Mouse (Mus musculus): ENCODE data around the gene Aox3. TPM values are rescaled to one million over a fixed set of nuclear protein-coding genes. Genes with fewer than 3 reads are reported as not detected.
A peak's percentile ranks its signal among the peaks of the same experiment; 100 is the strongest.

Aox3 gene
- polyA plus RNA-seq, 1 experiment = not detected

GRCm38 (mm10) chr1:58215956-58216532 is 103.1 kb downstream of the Aox3 start:
- no peak overlapping the region for H3K4me3 ChIP-seq (ENCODE audit: insufficient read depth, low read length)
- TF ChIP-seq POLR2A (IDR thresholded peaks at IDR 0.05; ENCODE audit: borderline replicate concordance, low read depth, low read length) (no peak), CTCF (IDR thresholded peaks at IDR 0.05; ENCODE audit: low read depth, low read length) (no peak)
- H3K4me1 ChIP-seq (ENCODE audit: control insufficient read depth, insufficient read depth, low read length) = peaks cover 2% of the 10 kb centered on the region; the same call in 1 of the 2 replicates
- no peak overlapping the region for H3K27ac ChIP-seq (ENCODE audit: insufficient read depth, low read depth, low read length)

GRCm38 (mm10) chr1:58221070-58221469 is 108.1 kb downstream of the Aox3 start:
- Histone ChIP-seq H3K27ac (ENCODE audit: insufficient read depth, low read depth, low read length) (no peak overlapping the region), H3K4me1 (ENCODE audit: control insufficient read depth, insufficient read depth, low read length) (peaks cover 2% of the 10 kb centered on the region; the same call in 1 of the 2 replicates), H3K4me3 (ENCODE audit: insufficient read depth, low read length) (no peak overlapping the region)
- TF ChIP-seq POLR2A (IDR thresholded peaks at IDR 0.05; ENCODE audit: borderline replicate concordance, low read depth, low read length) = no peak
- no peak for TF ChIP-seq CTCF (IDR thresholded peaks at IDR 0.05; ENCODE audit: low read depth, low read length)

- H3K4me3 ChIP-seq (ENCODE audit: insufficient read depth, low read length) = no peak overlapping the region
- TF ChIP-seq CTCF (IDR thresholded peaks at IDR 0.05; ENCODE audit: low read depth, low read length) (no peak), POLR2A (IDR thresholded peaks at IDR 0.05; ENCODE audit: borderline replicate concordance, low read depth, low read length) (no peak)
- peaks cover 2% of the 10 kb centered on the region; the same call in 1 of the 2 replicates for H3K4me1 ChIP-seq (ENCODE audit: control insufficient read depth, insufficient read depth, low read length)
- no peak overlapping the region for H3K27ac ChIP-seq (ENCODE audit: insufficient read depth, low read depth, low read length)
These were observed 108.9 kb downstream of the Aox3 start for GRCm38 (mm10) chr1:58221879-58222278.

- TF ChIP-seq CTCF (IDR thresholded peaks at IDR 0.05; ENCODE audit: low read depth, low read length) = no peak
- TF ChIP-seq POLR2A (IDR thresholded peaks at IDR 0.05; ENCODE audit: borderline replicate concordance, low read depth, low read length) = no peak
- Histone ChIP-seq H3K4me1 (ENCODE audit: control insufficient read depth, insufficient read depth, low read length) (no peaks in the 10 kb centered on the region), H3K27ac (ENCODE audit: insufficient read depth, low read depth, low read length) (no peak overlapping the region), H3K4me3 (ENCODE audit: insufficient read depth, low read length) (no peak overlapping the region)
These were observed 115.2 kb downstream of the Aox3 start for GRCm38 (mm10) chr1:58228086-58228485.

- no peaks in the 10 kb centered on the region for H3K4me1 ChIP-seq (ENCODE audit: control insufficient read depth, insufficient read depth, low read length)
- H3K27ac ChIP-seq (ENCODE audit: insufficient read depth, low read depth, low read length) = no peak overlapping the region
- TF ChIP-seq POLR2A (IDR thresholded peaks at IDR 0.05; ENCODE audit: borderline replicate concordance, low read depth, low read length) (no peak), CTCF (IDR thresholded peaks at IDR 0.05; ENCODE audit: low read depth, low read length) (no peak)
- H3K4me3 ChIP-seq (ENCODE audit: insufficient read depth, low read length) = no peak overlapping the region
These were observed 116.0 kb downstream of the Aox3 start for GRCm38 (mm10) chr1:58228916-58229315.

GRCm38 (mm10) chr1:58229774-58230173 is 116.8 kb downstream of the Aox3 start:
- H3K4me3 ChIP-seq (ENCODE audit: insufficient read depth, low read length) = no peak overlapping the region
- TF ChIP-seq CTCF (IDR thresholded peaks at IDR 0.05; ENCODE audit: low read depth, low read length) = no peak
- no peak for TF ChIP-seq POLR2A (IDR thresholded peaks at IDR 0.05; ENCODE audit: borderline replicate concordance, low read depth, low read length)
- no peak overlapping the region for H3K27ac ChIP-seq (ENCODE audit: insufficient read depth, low read depth, low read length)
- no peaks in the 10 kb centered on the region for H3K4me1 ChIP-seq (ENCODE audit: control insufficient read depth, insufficient read depth, low read length)

GRCm38 (mm10) chr1:58230542-58230941 is 117.6 kb downstream of the Aox3 start:
- Histone ChIP-seq H3K4me1 (ENCODE audit: control insufficient read depth, insufficient read depth, low read length) (no peaks in the 10 kb centered on the region), H3K4me3 (ENCODE audit: insufficient read depth, low read length) (no peak overlapping the region), H3K27ac (ENCODE audit: insufficient read depth, low read depth, low read length) (no peak overlapping the region)
- no peak for TF ChIP-seq POLR2A (IDR thresholded peaks at IDR 0.05; ENCODE audit: borderline replicate concordance, low read depth, low read length)
- no peak for TF ChIP-seq CTCF (IDR thresholded peaks at IDR 0.05; ENCODE audit: low read depth, low read length)

- TF ChIP-seq CTCF (IDR thresholded peaks at IDR 0.05; ENCODE audit: low read depth, low read length) (peak; percentile 35), POLR2A (IDR thresholded peaks at IDR 0.05; ENCODE audit: borderline replicate concordance, low read depth, low read length) (no peak)
- Histone ChIP-seq H3K4me3 (ENCODE audit: insufficient read depth, low read length) (no peak overlapping the region), H3K27ac (ENCODE audit: insufficient read depth, low read depth, low read length) (no peak overlapping the region), H3K4me1 (ENCODE audit: control insufficient read depth, insufficient read depth, low read length) (no peaks in the 10 kb centered on the region)
These were observed 122.5 kb downstream of the Aox3 start for GRCm38 (mm10) chr1:58235405-58235804.

GRCm38 (mm10) chr1:58237527-58238299 is 124.8 kb downstream of the Aox3 start:
- H3K4me1 ChIP-seq (ENCODE audit: control insufficient read depth, insufficient read depth, low read length) = no peaks in the 10 kb centered on the region
- H3K27ac ChIP-seq (ENCODE audit: insufficient read depth, low read depth, low read length) = no peak overlapping the region
- no peak overlapping the region for H3K4me3 ChIP-seq (ENCODE audit: insufficient read depth, low read length)
- TF ChIP-seq CTCF (IDR thresholded peaks at IDR 0.05; ENCODE audit: low read depth, low read length) (no peak), POLR2A (IDR thresholded peaks at IDR 0.05; ENCODE audit: borderline replicate concordance, low read depth, low read length) (no peak)

- no peak overlapping the region for H3K27ac ChIP-seq (ENCODE audit: insufficient read depth, low read depth, low read length)
- no peak for TF ChIP-seq POLR2A (IDR thresholded peaks at IDR 0.05; ENCODE audit: borderline replicate concordance, low read depth, low read length)
- TF ChIP-seq CTCF (IDR thresholded peaks at IDR 0.05; ENCODE audit: low read depth, low read length) = no peak
- no peaks in the 10 kb centered on the region for H3K4me1 ChIP-seq (ENCODE audit: control insufficient read depth, insufficient read depth, low read length)
- H3K4me3 ChIP-seq (ENCODE audit: insufficient read depth, low read length) = no peak overlapping the region
These were observed 125.5 kb downstream of the Aox3 start for GRCm38 (mm10) chr1:58238440-58238839.

Data from bone marrow macrophage, adult 2 months (primary cell).